Mouse (Mus musculus) sigmoid colon, adult 10 weeks (tissue): Measurements from ENCODE around the gene Hrh3. TPM values are rescaled to one million over a fixed set of nuclear protein-coding genes. Genes with fewer than 3 reads are reported as not detected.

Experiments used
- polyA plus RNA-seq: library from polyadenylated mRNA; stranded (reverse); fragments of 350-450 nt; fragmentation: Illumina TruSeq; extraction: RNeasy Lipid Tissue Mini Kit (QIAGEN cat#74804); gene quantifications from one replicate; pipeline ENCODE4 v1.2.3, GENCODE M21; 2014; ENCODE audit warnings: low read depth, low replicate concordance

Hrh3 gene
- polyA plus RNA-seq: not detected

GRCm38 (mm10) chr2:180103978-180104658, at the start of gene Hrh3:
Gene Hrh3 (minus strand): TSS chr2:180104488.

DNA sequence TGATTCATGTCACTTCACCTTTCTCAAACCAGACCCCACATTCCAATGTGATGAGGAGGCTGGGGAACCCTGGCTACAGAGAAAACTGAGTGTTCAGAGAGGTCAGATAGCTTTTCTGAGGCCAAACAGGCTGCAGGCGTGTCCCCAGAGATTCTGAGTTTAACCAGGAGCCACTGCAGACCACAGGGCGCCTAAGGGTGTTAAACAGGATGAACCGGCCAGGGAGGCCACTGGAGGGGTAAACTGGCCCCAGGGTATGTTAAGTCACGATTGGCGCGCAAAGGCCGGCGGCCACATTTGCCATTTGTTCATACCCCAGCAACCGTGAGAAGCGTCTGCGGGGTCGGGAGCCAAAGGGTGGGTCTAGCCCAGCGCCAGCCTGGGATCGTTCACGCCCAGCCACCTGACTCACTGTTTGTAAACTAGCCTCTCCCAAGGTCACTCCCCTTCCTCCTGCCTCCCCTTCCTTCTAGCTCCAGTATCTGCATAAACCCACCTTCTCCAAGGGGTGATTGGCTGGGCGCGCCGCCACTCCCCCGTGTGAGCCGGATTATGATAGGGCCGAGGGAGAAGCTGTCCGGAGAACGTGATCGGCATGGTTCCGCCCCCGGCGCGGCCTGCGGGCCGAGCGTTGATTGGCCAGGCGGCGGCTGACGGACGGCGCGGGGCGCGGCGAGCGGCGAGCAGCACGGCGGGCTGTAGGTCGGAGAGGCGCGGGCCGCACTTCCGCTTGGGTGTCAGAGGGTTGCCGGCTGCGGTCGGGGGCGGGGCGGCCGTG, 14.6 kb upstream of the Hrh3 start, which contains the start of gene Osbpl2:
Gene Osbpl2 (plus strand): TSS at position 646 of the 778 bp plus-strand sequence.

GRCm38 (mm10) chr2:180070481-180071453, 33.5 kb downstream of the Hrh3 start, which contains the start of gene Mtg2:
Gene Mtg2 (plus strand): TSS chr2:180070588.

Other genes starting within 250 kb of the Hrh3 start
- 26.7 TPM for gene Taf4, start 127.8 kb downstream of the Hrh3 start, polyA plus RNA-seq
- gene Lsm14b, start 79.5 kb downstream of the Hrh3 start, polyA plus RNA-seq: 44.6 TPM
- 58.1 TPM for gene Psma7, start 62.1 kb downstream of the Hrh3 start, polyA plus RNA-seq
- gene Ss18l1, start 62.0 kb downstream of the Hrh3 start, polyA plus RNA-seq: 9.6 TPM
- gene Mtg2, start 33.9 kb downstream of the Hrh3 start, polyA plus RNA-seq: 2.1 TPM
- 148 TPM for gene Osbpl2, start 14.8 kb upstream of the Hrh3 start, polyA plus RNA-seq
- 9.0 TPM for gene Adrm1, start 67.0 kb upstream of the Hrh3 start, polyA plus RNA-seq
- gene Lama5, start 121.4 kb upstream of the Hrh3 start, polyA plus RNA-seq: 6.2 TPM
- 220 TPM for gene Rps21, start 152.9 kb upstream of the Hrh3 start, polyA plus RNA-seq
- gene Cables2, start 169.0 kb upstream of the Hrh3 start, polyA plus RNA-seq: 12.5 TPM
- gene Rbbp8nl, start 185.4 kb upstream of the Hrh3 start, polyA plus RNA-seq: not detected
- gene Gata5, start 230.2 kb upstream of the Hrh3 start, polyA plus RNA-seq: not detected